Mouse (Mus musculus) lung, postnatal 0 days (tissue): ENCODE measurements at regions not wholly inside any gene's neighbourhood (a gene's known extent, or its start where the extent isn't known, plus 50 kb on each side); places are given as distances from the start of the nearest gene placed in this dataset.

ENCODE experiments used
- ATAC-seq: fragments of 200-750 bp; cut with Nextera tagmentation; 2 replicates; pipeline ENCODE4 v1.8.0; 2017; ENCODE audit warnings: moderate library complexity
- DNase-seq: peaks from one replicate; pipeline ENCODE4 v3.0.0-alpha.2; 2016; ENCODE audit warnings: low spot score
- H3K27ac ChIP-seq: fragments of 300-500 bp; sonication (generic); 2 replicates; pipeline ENCODE4 v1.5.1; 2014; ENCODE audit warnings: antibody characterized with exemption, mild to moderate bottlenecking, low read length, mixed read lengths
- H3K27me3 ChIP-seq: fragments of 300-500 bp; sonication (generic); replicated peaks from 2 replicates; pipeline ENCODE4 v1.6.1; 2014; ENCODE audit warnings: low read length, mixed read lengths; ENCODE audit not compliant: insufficient read depth
- H3K36me3 ChIP-seq: fragments of 300-500 bp; sonication (generic); 2 replicates; pipeline ENCODE4 v1.6.1; 2014; ENCODE audit warnings: low read length, mixed read lengths; ENCODE audit not compliant: insufficient read depth
- H3K4me1 ChIP-seq: fragments of 300-500 bp; sonication (generic); 2 replicates; pipeline ENCODE4 v1.6.1; 2014; ENCODE audit warnings: antibody characterized with exemption, low read depth, low read length, mixed read lengths; ENCODE audit not compliant: insufficient read depth
- H3K4me2 ChIP-seq: fragments of 300-500 bp; sonication (generic); replicated peaks from 2 replicates; pipeline ENCODE4 v1.6.1; 2014; ENCODE audit warnings: low read depth, mild to moderate bottlenecking, low read length, moderate library complexity, mixed read lengths
- H3K4me3 ChIP-seq: fragments of 300-500 bp; sonication (generic); 2 replicates; pipeline ENCODE4 v1.5.1; 2014; ENCODE audit warnings: low read depth, low read length
- H3K9ac ChIP-seq: fragments of 300-500 bp; sonication (generic); replicated peaks from 2 replicates; pipeline ENCODE4 v1.6.1; 2014; ENCODE audit warnings: low read depth, mild to moderate bottlenecking
- H3K9me3 ChIP-seq: fragments of 300-500 bp; sonication (generic); 2 replicates; pipeline ENCODE4 v1.6.1; 2016; ENCODE audit warnings: low read length, mixed read lengths
- CTCF ChIP-seq: IDR thresholded peaks from 2 replicates; pipeline ENCODE4 v1.5.1; 2016; ENCODE audit warnings: antibody characterized with exemption, mild to moderate bottlenecking
- EP300 ChIP-seq: IDR thresholded peaks from 2 replicates; pipeline ENCODE4 v1.6.1; 2016; ENCODE audit warnings: antibody characterized with exemption, mild to moderate bottlenecking, control low read depth
- WGBS: fragments of 180-500 bp; shearing (Covaris S2); extraction: QIAGEN DNeasy Blood & Tissue Kit; methylation state at CpG from one replicate; pipeline ENCODE4 v1.1.7; 2014; 5-methylcytosine and 5-hydroxymethylcytosine counted together

DNA sequence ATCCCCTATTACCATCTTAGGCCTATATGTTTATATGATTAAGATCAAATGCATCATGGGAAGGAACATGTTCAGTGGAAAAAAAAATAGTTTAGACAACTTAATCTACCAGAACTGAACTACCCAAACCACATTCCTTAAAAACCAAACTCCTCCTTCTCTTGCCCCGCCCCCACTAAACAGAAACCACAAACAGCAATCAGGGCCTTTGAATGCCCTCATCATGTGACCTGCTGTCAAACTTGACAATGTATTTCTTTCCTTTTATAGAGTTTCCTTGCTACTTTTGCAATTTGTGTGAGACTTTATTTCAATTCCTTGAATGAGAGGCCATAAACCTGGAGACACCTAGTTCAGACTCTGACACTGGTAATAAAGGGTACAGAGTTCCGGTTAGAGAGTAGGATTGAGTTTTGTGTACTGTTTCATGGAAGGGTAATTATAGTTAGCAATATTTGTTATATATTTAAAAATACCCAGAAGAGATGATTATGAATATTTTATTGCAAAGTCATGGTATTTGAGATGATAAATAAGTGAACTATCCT is 61.7 kb upstream of the Mboat1 start:
- Histone ChIP-seq H3K27ac (no peak overlapping the region), H3K36me3 (no peaks in the 10 kb centered on the region), H3K9me3 (no peaks in the 10 kb centered on the region), H3K4me1 (no peaks in the 10 kb centered on the region), H3K27me3 (no peaks in the 10 kb centered on the region), H3K9ac (no peak overlapping the region), H3K4me2 (no peak overlapping the region), H3K4me3 (no peak overlapping the region)
- 94% methylated on average over 2 of the region's 2 CpGs for WGBS
- ATAC-seq (no peak; the same call in 1 of the 2 replicates), DNase-seq (no peak)
- no peak for TF ChIP-seq CTCF
- no peak for TF ChIP-seq EP300

DNA sequence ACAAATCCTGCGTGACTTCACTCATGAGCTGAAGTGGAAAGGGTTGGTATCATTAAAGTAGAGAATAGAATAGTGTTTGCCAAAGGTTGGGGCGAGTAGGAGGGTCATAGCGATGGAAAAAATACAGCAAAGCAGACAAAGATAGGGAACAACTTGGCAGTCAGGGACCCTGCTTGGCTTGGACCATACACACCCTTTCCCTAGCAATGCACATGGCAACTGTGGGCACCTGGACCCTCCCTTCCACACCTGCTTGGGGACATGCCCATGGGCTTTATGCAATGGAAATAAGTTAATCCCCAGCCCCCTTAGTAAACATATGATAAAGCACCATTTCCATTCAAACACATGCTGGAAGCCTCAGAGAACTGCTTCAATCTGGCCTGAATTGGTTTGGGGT is 62.2 kb upstream of the Mboat1 start:
- Histone ChIP-seq H3K9ac (no peak overlapping the region), H3K9me3 (no peaks in the 10 kb centered on the region), H3K27ac (no peak overlapping the region), H3K36me3 (no peaks in the 10 kb centered on the region), H3K4me3 (no peak overlapping the region), H3K4me2 (no peak overlapping the region), H3K4me1 (no peaks in the 10 kb centered on the region), H3K27me3 (no peaks in the 10 kb centered on the region)
- DNase-seq (no peak), ATAC-seq (no peak)
- no peak for TF ChIP-seq EP300
- no peak for TF ChIP-seq CTCF
- 80% methylated on average over 3 of the region's 3 CpGs for WGBS

DNA sequence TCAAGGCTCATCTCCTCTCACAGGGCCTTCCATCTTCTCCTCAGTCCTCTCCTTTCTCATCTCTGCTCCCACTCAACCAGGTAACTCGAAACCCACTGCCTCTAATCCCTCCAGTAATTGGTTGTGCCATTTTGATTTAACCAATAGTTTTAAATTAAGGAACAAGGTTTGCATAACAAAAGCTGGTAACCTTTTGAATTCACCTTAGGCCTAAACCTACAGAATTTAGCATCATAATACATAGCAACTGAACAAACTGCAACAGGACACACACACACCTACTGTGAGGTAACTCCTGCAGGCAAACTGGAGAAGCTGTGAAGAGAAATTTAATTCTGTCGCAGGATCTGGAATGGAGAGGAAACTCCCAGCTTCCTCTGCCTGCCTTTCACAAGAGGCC is 66.9 kb upstream of the Mboat1 start:
- TF ChIP-seq EP300 = no peak
- TF ChIP-seq CTCF = no peak
- no peak overlapping the region for H3K4me2 ChIP-seq
- ATAC-seq = no peak
- no peaks in the 10 kb centered on the region for H3K9me3 ChIP-seq
- H3K4me3 ChIP-seq = no peak overlapping the region
- no peaks in the 10 kb centered on the region for H3K36me3 ChIP-seq
- no peaks in the 10 kb centered on the region for H3K27me3 ChIP-seq
- H3K4me1 ChIP-seq = no peaks in the 10 kb centered on the region
- WGBS = 66% methylated on average over 2 of the region's 2 CpGs
- H3K9ac ChIP-seq = no peak overlapping the region
- H3K27ac ChIP-seq = no peak overlapping the region
- DNase-seq = no peak

DNA sequence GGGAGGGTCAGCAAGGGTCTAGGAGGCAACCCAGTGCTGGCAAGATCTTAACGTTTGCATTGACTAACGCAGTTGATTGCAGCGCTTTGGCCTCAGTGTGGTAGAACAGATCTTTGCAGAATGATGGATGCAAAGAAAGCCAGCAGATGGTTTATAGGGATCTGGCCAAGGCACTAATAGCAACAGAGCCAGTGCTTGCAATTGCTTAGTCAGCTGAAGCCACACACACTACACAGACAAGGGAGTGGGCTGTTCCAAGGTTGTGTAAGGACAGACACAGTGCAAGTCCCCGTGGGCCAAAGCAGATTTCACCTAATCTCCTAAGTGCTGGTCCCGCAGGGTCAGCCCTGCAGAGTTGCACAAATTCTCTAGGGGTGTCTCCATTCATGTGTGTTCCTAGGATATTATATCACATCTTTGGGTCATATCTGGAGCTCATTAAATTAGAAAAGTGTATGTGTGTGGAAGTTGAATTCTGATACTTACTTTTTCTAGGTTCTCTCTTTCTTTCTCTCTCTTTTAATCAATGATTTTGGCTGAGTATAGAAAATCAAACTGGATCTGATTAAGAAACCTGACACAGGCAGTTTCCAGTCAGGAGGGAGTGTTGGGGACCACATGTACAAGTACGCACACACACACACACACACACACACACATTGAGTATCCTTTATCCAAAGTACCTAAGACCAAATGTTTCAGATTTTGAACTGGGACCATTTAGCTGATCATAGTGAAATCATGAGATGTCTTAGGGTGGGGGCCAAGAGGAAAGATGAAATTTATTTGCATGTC is 68.5 kb upstream of the Mboat1 start:
- no peak for DNase-seq
- H3K9ac ChIP-seq = no peak overlapping the region
- no peak overlapping the region for H3K4me2 ChIP-seq
- no peak overlapping the region for H3K27ac ChIP-seq
- H3K4me1 ChIP-seq = no peaks in the 10 kb centered on the region
- TF ChIP-seq EP300 = no peak
- no peak for TF ChIP-seq CTCF
- peak; percentile 44; the same call in 1 of the 2 replicates for ATAC-seq
- H3K9me3 ChIP-seq = no peaks in the 10 kb centered on the region
- H3K27me3 ChIP-seq = no peaks in the 10 kb centered on the region
- H3K4me3 ChIP-seq = no peak overlapping the region
- WGBS = 56% methylated on average over 6 of the region's 6 CpGs
- H3K36me3 ChIP-seq = no peaks in the 10 kb centered on the region

DNA sequence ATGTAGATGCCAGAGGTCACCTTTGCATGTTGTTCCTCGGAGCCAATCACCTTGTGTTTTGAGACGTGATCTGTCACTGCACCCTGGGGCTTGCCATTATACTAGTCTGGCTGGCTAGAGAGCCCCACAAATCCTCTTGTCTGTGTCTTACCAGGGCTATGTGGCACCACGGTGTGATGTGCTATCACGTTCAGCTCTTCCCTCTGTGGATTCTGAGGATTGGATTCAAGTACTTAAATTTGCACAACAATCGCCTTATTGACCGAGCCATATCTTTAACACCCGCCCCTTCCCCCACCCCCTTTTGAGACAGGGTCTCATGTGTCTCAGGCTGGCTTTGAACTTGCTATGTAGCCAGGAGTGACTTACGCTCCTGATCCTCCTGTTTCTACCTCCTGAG is 70.8 kb upstream of the Mboat1 start:
- WGBS = 58% methylated on average over 8 of the region's 8 CpGs

DNA sequence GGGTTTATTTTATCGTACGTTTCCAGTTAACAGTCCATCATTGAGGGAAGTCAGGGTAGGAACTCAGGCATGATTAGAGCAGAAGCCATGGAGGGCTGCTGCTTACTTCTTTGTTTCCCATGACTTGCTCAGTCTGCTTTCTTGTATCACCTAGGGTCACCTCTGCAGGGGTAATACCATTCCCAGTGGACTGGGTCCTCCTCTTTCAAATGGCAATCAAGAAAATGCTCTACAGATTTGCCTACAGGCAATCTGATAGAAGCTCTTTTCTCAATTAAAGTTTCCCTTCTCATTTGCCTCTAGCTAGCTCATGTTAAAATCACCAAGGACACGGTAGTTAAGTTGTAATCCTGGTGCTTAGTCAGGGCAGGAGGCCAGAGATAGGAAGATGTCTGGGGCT is 72.5 kb upstream of the Mboat1 start:
- no peak for ATAC-seq
- H3K4me1 ChIP-seq = no peaks in the 10 kb centered on the region
- WGBS = 70% methylated on average over 3 of the region's 3 CpGs

More for the DNA sequence above, 70.8 kb upstream of the Mboat1 start:
- H3K4me1 ChIP-seq = no peaks in the 10 kb centered on the region
- H3K9ac ChIP-seq = no peak overlapping the region
- ATAC-seq = no peak
- no peak overlapping the region for H3K4me2 ChIP-seq
- TF ChIP-seq EP300 (no peak), CTCF (no peak)
- H3K27ac ChIP-seq = no peak overlapping the region
- H3K4me3 ChIP-seq = no peak overlapping the region
- no peaks in the 10 kb centered on the region for H3K9me3 ChIP-seq
- DNase-seq = no peak
- H3K27me3 ChIP-seq = no peaks in the 10 kb centered on the region
- no peaks in the 10 kb centered on the region for H3K36me3 ChIP-seq

More for the DNA sequence above, 72.5 kb upstream of the Mboat1 start:
- H3K9me3 ChIP-seq = no peaks in the 10 kb centered on the region
- no peak for TF ChIP-seq CTCF
- no peak for TF ChIP-seq EP300
- no peak overlapping the region for H3K27ac ChIP-seq
- no peak overlapping the region for H3K4me3 ChIP-seq
- H3K36me3 ChIP-seq = no peaks in the 10 kb centered on the region
- no peaks in the 10 kb centered on the region for H3K27me3 ChIP-seq
- H3K9ac ChIP-seq = no peak overlapping the region
- no peak overlapping the region for H3K4me2 ChIP-seq
- DNase-seq = no peak
